Mouse (Mus musculus) lung, adult 2 months (tissue): ENCODE data around the gene Ces1a.

Source experiments
- CTCF ChIP-seq: fragments of 200-500 bp; IDR thresholded peaks from 2 replicates; pipeline ENCODE4 v1.5.1; 2011; ENCODE audit warnings: mild to moderate bottlenecking, low read length, control low read depth; ENCODE audit not compliant: insufficient read depth
- POLR2A ChIP-seq: fragments of 200-500 bp; IDR thresholded peaks from 2 replicates; pipeline ENCODE4 v1.6.1; 2011; ENCODE audit warnings: low read depth, mild to moderate bottlenecking, control low read depth, low read length, borderline replicate concordance; ENCODE audit errors: extremely low read depth

- TF ChIP-seq CTCF (no peak), POLR2A (no peak)
These were observed at the start of gene Ces1a for GRCm38 (mm10) chr8:93048092-93048491.
